Mouse (Mus musculus): Measurements from ENCODE around the gene Slco1a5. TPM values are rescaled to one million over a fixed set of nuclear protein-coding genes. Genes with fewer than 3 reads are reported as not detected.
A peak's percentile ranks its signal among the peaks of the same experiment; 100 is the strongest.
"Not testable (repeated sequence)": the region's sequence is repeated elsewhere in the genome, so short reads cannot be mapped to it uniquely, and the experiment has no call there.

Slco1a5 gene
- polyA plus RNA-seq (2014; fragmentation: Nextera tagmentation; extraction: Ambion mirVana) = 0.32 and 0.57 TPM in 2 replicates

- no peaks in the 10 kb centered on the region for H3K36me3 ChIP-seq (ENCODE audit: control insufficient read depth, insufficient read depth, low read length)
- 6% methylated on average over 4 of the region's 4 CpGs for WGBS
- no peaks in the 10 kb centered on the region for H3K27me3 ChIP-seq (ENCODE audit: control insufficient read depth, insufficient read depth, low read length)
These were observed at the start of gene Slco1a5 for GRCm38 (mm10) chr6:142322881-142323280. Gene Slco1a5, minus strand, starts transcription at chr6:142322981.

GRCm38 (mm10) chr6:142369568-142369967, 46.8 kb upstream of the Slco1a5 start:
- DNase-seq = no peak
- no peak for ATAC-seq (ENCODE audit: low FRiP score, low TSS enrichment)
- Histone ChIP-seq H3K4me1 (ENCODE audit: control insufficient read depth, insufficient read depth, low read length) (no peaks in the 10 kb centered on the region), H3K36me3 (ENCODE audit: control insufficient read depth, insufficient read depth, low read length) (peaks cover 78% of the 10 kb centered on the region), H3K9ac (replicated peaks; ENCODE audit: low read length) (no peak overlapping the region), H3K27ac (replicated peaks; ENCODE audit: low read depth, low read length) (no peak overlapping the region), H3K27me3 (ENCODE audit: control insufficient read depth, insufficient read depth, low read length) (no peaks in the 10 kb centered on the region), H3K4me3 (replicated peaks; ENCODE audit: low read depth, low read length) (no peak overlapping the region), H3K4me2 (ENCODE audit: low read length) (no peak overlapping the region), H3K9me3 (ENCODE audit: control insufficient read depth, low read length) (no peaks in the 10 kb centered on the region)
- WGBS = 92% methylated on average over 3 of the region's 3 CpGs

More at GRCm38 (mm10) chr6:142322881-142323280, at the start of gene Slco1a5:
- no peak for ATAC-seq (ENCODE audit: low FRiP score, low TSS enrichment)
- no peak within 1 kb of the TSS for H3K9ac ChIP-seq (replicated peaks; ENCODE audit: low read length)
- DNase-seq = no peak
- no peaks in the 10 kb centered on the region for H3K9me3 ChIP-seq (ENCODE audit: control insufficient read depth, low read length)
- H3K4me1 ChIP-seq (ENCODE audit: control insufficient read depth, insufficient read depth, low read length) = 0 out of 2 replicates have a peak, but pooled peaks cover 4% of the 10 kb centered on the region
- H3K4me3 ChIP-seq (replicated peaks; ENCODE audit: low read depth, low read length) = no peak within 1 kb of the TSS
- no peak within 1 kb of the TSS for H3K27ac ChIP-seq (replicated peaks; ENCODE audit: low read depth, low read length)
- H3K4me2 ChIP-seq (ENCODE audit: low read length) = no peak within 1 kb of the TSS

GRCm38 (mm10) chr6:142367565-142367964, 44.8 kb upstream of the Slco1a5 start:
- Histone ChIP-seq H3K4me3 (replicated peaks; ENCODE audit: low read depth, low read length) (no peak overlapping the region), H3K9me3 (ENCODE audit: control insufficient read depth, low read length) (no peaks in the 10 kb centered on the region), H3K9ac (replicated peaks; ENCODE audit: low read length) (no peak overlapping the region), H3K4me1 (ENCODE audit: control insufficient read depth, insufficient read depth, low read length) (no peaks in the 10 kb centered on the region), H3K4me2 (ENCODE audit: low read length) (no peak overlapping the region), H3K27me3 (ENCODE audit: control insufficient read depth, insufficient read depth, low read length) (no peaks in the 10 kb centered on the region), H3K36me3 (ENCODE audit: control insufficient read depth, insufficient read depth, low read length) (peaks cover 81% of the 10 kb centered on the region), H3K27ac (replicated peaks; ENCODE audit: low read depth, low read length) (no peak overlapping the region)
- 91% methylated on average over 3 of the region's 3 CpGs for WGBS
- DNase-seq = no peak
- no peak for ATAC-seq (ENCODE audit: low FRiP score, low TSS enrichment)

DNA sequence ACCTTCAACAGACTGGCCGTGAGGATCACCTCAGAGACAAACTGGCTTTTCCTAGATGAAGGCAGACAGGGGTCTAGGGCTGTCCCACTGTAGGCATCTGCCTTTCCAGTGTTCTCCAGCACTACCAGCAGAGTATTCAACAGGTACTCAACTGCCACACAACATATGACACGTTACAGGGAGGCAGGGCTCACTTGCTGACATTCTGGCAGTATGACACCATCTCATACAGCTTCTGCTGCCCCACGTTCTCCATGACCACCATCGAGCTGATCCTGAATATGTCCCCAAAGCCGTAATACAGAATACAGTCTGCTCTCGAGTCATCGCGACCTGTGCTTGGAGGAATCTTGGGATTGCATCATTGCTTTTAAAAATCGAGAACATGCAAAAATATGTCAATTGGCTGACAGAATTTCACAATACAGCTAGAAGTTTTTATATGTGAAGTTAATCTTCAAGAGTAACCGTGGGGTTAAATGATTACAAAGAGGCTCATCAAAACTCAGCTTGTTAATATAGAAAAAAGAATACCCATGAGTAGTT, 43.8 kb upstream of the Slco1a5 start:
- no peak overlapping the region for H3K27ac ChIP-seq (replicated peaks; ENCODE audit: low read depth, low read length)
- H3K4me3 ChIP-seq (replicated peaks; ENCODE audit: low read depth, low read length) = no peak overlapping the region
- no peaks in the 10 kb centered on the region for H3K9me3 ChIP-seq (ENCODE audit: control insufficient read depth, low read length)
- H3K36me3 ChIP-seq (ENCODE audit: control insufficient read depth, insufficient read depth, low read length) = peaks cover 81% of the 10 kb centered on the region
- no peak overlapping the region for H3K9ac ChIP-seq (replicated peaks; ENCODE audit: low read length)
- 93% methylated on average over 10 of the region's 10 CpGs for WGBS
- ATAC-seq (ENCODE audit: low FRiP score, low TSS enrichment) (no peak), DNase-seq (no peak)
- H3K4me1 ChIP-seq (ENCODE audit: control insufficient read depth, insufficient read depth, low read length) = no peaks in the 10 kb centered on the region
- no peak overlapping the region for H3K4me2 ChIP-seq (ENCODE audit: low read length)
- H3K27me3 ChIP-seq (ENCODE audit: control insufficient read depth, insufficient read depth, low read length) = no peaks in the 10 kb centered on the region

DNA sequence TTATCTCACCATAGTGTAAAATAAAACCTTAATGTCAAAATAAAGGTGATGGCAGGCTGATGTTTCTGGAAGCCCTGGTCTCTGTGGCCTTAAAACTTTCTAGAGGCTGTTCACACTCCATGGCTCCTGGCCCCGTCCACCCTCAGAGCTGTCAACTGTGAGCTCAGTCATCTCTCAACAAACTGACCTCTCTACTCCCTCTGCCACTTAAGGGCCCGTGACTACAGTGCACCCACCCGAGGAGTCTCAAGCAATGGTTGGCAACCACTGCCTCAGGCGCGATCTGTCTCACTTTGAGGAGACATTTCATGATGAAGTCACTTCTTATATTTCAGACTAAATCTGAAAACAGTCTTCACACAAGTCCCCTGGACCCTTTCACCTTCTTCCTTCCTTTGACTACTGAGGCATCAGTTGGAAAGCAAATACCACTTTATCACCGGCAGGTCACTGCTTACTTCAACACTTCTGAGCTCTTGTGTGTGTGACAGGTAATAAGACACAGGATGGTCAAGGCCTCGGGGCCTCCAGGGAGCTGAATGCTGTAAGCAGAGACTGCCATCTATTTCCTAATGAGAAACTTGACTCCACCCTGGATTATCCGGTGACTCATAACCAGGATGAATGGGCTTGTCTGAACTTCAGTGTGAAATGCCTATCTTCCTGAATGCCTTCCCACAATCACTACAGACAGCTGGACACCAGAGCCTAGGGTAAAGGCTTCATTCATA, 43.1 kb upstream of the Slco1a5 start:
- no peak overlapping the region for H3K4me2 ChIP-seq (ENCODE audit: low read length)
- no peaks in the 10 kb centered on the region for H3K27me3 ChIP-seq (ENCODE audit: control insufficient read depth, insufficient read depth, low read length)
- no peak overlapping the region for H3K4me3 ChIP-seq (replicated peaks; ENCODE audit: low read depth, low read length)
- H3K9me3 ChIP-seq (ENCODE audit: control insufficient read depth, low read length) = no peaks in the 10 kb centered on the region
- DNase-seq = no peak
- ATAC-seq (ENCODE audit: low FRiP score, low TSS enrichment) = no peak
- no peak overlapping the region for H3K27ac ChIP-seq (replicated peaks; ENCODE audit: low read depth, low read length)
- no peaks in the 10 kb centered on the region for H3K4me1 ChIP-seq (ENCODE audit: control insufficient read depth, insufficient read depth, low read length)
- 91% methylated on average over 8 of the region's 8 CpGs for WGBS
- H3K36me3 ChIP-seq (ENCODE audit: control insufficient read depth, insufficient read depth, low read length) = peaks cover 86% of the 10 kb centered on the region
- no peak overlapping the region for H3K9ac ChIP-seq (replicated peaks; ENCODE audit: low read length)

DNA sequence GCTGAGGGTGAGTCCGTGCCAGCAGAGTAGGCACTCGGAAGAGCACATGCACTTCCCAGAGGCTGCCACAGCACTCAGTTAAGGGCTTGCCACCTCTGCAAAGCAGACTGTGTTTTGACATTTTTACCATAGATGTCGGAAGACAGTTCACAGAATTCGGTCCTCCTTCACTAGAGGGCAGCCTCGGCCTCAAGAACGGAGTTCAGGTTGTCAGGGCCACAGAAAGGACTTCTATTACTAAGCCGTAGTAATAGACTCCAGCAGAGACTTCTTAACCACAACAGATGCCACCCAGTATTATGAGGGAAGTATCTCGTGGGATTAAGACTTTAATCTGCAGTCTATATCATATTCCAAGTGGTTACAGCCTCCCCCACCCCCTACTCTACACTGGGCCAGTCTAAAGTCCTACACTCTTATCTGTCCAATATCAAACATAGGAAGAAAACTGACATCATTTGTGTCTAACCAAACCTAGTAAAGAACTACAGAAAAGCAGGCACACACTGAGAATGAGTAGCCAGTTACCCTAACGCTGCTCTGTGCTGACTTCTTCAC, 40.3 kb upstream of the Slco1a5 start:
- ATAC-seq (ENCODE audit: low FRiP score, low TSS enrichment) = no peak

GRCm38 (mm10) chr6:142362036-142362435, 39.3 kb upstream of the Slco1a5 start:
- H3K27me3 ChIP-seq (ENCODE audit: control insufficient read depth, insufficient read depth, low read length) = no peaks in the 10 kb centered on the region
- no peak overlapping the region for H3K4me3 ChIP-seq (replicated peaks; ENCODE audit: low read depth, low read length)
- H3K36me3 ChIP-seq (ENCODE audit: control insufficient read depth, insufficient read depth, low read length) = peaks cover 91% of the 10 kb centered on the region
- no peaks in the 10 kb centered on the region for H3K9me3 ChIP-seq (ENCODE audit: control insufficient read depth, low read length)
- no peaks in the 10 kb centered on the region for H3K4me1 ChIP-seq (ENCODE audit: control insufficient read depth, insufficient read depth, low read length)
- H3K4me2 ChIP-seq (ENCODE audit: low read length) = no peak overlapping the region
- DNase-seq (no peak), ATAC-seq (ENCODE audit: low FRiP score, low TSS enrichment) (no peak)
- WGBS = 97% methylated on average over 6 of the region's 6 CpGs
- no peak overlapping the region for H3K27ac ChIP-seq (replicated peaks; ENCODE audit: low read depth, low read length)
- H3K9ac ChIP-seq (replicated peaks; ENCODE audit: low read length) = no peak overlapping the region

More for the DNA sequence above, 40.3 kb upstream of the Slco1a5 start:
- no peaks in the 10 kb centered on the region for H3K27me3 ChIP-seq (ENCODE audit: control insufficient read depth, insufficient read depth, low read length)
- H3K36me3 ChIP-seq (ENCODE audit: control insufficient read depth, insufficient read depth, low read length) = peaks cover 91% of the 10 kb centered on the region
- no peak overlapping the region for H3K4me3 ChIP-seq (replicated peaks; ENCODE audit: low read depth, low read length)
- peak; percentile 58 for DNase-seq
- WGBS = 71% methylated on average over 9 of the region's 9 CpGs
- H3K4me2 ChIP-seq (ENCODE audit: low read length) = no peak overlapping the region
- no peak overlapping the region for H3K9ac ChIP-seq (replicated peaks; ENCODE audit: low read length)
- H3K9me3 ChIP-seq (ENCODE audit: control insufficient read depth, low read length) = no peaks in the 10 kb centered on the region
- H3K4me1 ChIP-seq (ENCODE audit: control insufficient read depth, insufficient read depth, low read length) = no peaks in the 10 kb centered on the region
- H3K27ac ChIP-seq (replicated peaks; ENCODE audit: low read depth, low read length) = no peak overlapping the region

- Histone ChIP-seq H3K9me3 (ENCODE audit: control insufficient read depth, low read length) (no peaks in the 10 kb centered on the region), H3K4me1 (ENCODE audit: control insufficient read depth, insufficient read depth, low read length) (no peaks in the 10 kb centered on the region), H3K4me3 (replicated peaks; ENCODE audit: low read depth, low read length) (no peak overlapping the region), H3K27ac (replicated peaks; ENCODE audit: low read depth, low read length) (no peak overlapping the region), H3K36me3 (ENCODE audit: control insufficient read depth, insufficient read depth, low read length) (peaks cover 88% of the 10 kb centered on the region), H3K27me3 (ENCODE audit: control insufficient read depth, insufficient read depth, low read length) (no peaks in the 10 kb centered on the region), H3K4me2 (ENCODE audit: low read length) (no peak overlapping the region), H3K9ac (replicated peaks; ENCODE audit: low read length) (no peak overlapping the region)
- ATAC-seq (ENCODE audit: low FRiP score, low TSS enrichment) = no peak
- no peak for DNase-seq
- WGBS = 82% methylated on average over 7 of the region's 7 CpGs
These were observed 34.3 kb upstream of the Slco1a5 start for GRCm38 (mm10) chr6:142357106-142357505.

DNA sequence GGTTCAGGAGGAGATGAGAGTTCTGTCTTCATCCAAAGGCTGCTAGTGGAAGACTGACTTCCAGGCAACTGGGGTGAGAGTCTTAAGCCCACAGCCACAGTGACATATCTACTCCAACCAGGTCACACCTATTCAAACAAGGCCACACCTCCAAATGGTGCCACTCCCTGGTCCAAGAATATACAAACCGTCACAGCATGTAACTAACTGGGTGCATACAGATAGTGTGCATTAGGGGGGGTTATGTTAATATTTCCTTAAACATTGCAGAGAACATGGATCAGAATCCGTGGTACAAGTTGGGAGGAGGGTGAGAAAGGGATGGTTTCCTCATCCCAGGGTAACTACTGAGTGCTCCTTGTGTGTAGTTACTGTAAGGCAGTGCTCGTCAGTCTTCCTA, 29.3 kb upstream of the Slco1a5 start:
- peaks cover 70% of the 10 kb centered on the region for H3K36me3 ChIP-seq (ENCODE audit: control insufficient read depth, insufficient read depth, low read length)
- H3K4me3 ChIP-seq (replicated peaks; ENCODE audit: low read depth, low read length); H3K9me3 ChIP-seq (ENCODE audit: control insufficient read depth, low read length); H3K27me3 ChIP-seq (ENCODE audit: control insufficient read depth, insufficient read depth, low read length); H3K4me2 ChIP-seq (ENCODE audit: low read length); H3K9ac ChIP-seq (replicated peaks; ENCODE audit: low read length); DNase-seq; H3K27ac ChIP-seq (replicated peaks; ENCODE audit: low read depth, low read length); H3K4me1 ChIP-seq (ENCODE audit: control insufficient read depth, insufficient read depth, low read length): not testable (repeated sequence)
- peak; percentile 16; the same call in 1 of the 2 replicates for ATAC-seq (ENCODE audit: low FRiP score, low TSS enrichment)
- WGBS = 93% methylated on average over 3 of the region's 3 CpGs

Measured in midbrain, embryonic 14.5 days (tissue).